Mouse (Mus musculus): ENCODE data around the gene Fam166b.

DNA sequence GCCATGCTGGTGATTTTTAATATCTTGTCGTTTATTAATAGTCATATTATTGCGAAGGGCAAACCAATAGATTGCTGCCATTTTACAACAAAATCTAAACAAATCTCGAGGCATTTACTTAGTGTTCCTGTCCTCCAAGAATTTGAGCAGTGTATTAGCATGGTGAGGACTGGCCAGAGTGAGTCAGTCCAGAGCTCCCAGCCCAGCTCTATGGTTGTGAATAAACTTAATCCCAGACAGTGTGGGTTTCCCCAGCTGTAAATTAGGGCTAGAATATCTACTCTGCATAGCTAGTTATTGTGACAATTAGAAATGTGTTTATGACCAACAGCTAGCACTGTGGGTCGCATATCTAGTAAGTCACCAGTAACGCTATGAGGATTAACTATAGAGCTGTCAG, 32.6 kb downstream of the Fam166b start:
- TF ChIP-seq CTCF (IDR thresholded peaks at IDR 0.05) (no peak), EP300 (IDR thresholded peaks at IDR 0.05) (no peak)
